Mouse (Mus musculus): ENCODE data around the gene Ndufaf5.

Gene Ndufaf5

DNA sequence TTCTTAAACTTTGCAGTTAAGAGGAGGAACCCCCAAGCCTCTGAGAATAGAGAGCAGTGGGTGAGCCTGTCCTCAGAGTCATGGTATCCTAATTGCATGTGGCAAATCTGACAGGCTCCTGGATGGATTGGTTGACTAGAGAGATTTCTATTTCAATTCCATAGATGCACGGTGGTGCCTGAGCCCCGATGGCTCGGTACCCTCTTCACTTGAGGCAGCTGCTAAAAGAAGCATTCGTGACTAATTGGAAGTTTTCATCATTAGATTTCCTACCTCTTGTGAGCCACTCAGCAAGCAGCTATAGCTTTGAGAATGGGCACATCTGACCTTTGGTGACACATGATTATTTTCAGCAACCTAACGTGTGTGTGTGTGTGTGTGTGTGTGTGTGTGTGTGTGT is 71.9 kb downstream of the Ndufaf5 start:
- no peaks in the 10 kb centered on the region for H3K27me3 ChIP-seq (ENCODE audit: insufficient read depth, low read length)
- H3K9me3 ChIP-seq (ENCODE audit: low read length) = no peaks in the 10 kb centered on the region
- no peaks in the 10 kb centered on the region for H3K36me3 ChIP-seq (ENCODE audit: insufficient read depth, low read length)
- H3K4me3 ChIP-seq (replicated peaks; ENCODE audit: low read length) = no peak overlapping the region
- TF ChIP-seq CTCF (conservative IDR thresholded peaks at IDR 0.05; ENCODE audit: low read length) = no peak
- TF ChIP-seq NANOG (IDR thresholded peaks at IDR 0.05; ENCODE audit: borderline replicate concordance, low read length) = no peak
- TF ChIP-seq POU5F1 (IDR thresholded peaks at IDR 0.05; ENCODE audit: borderline replicate concordance, low read length) = no peak
- H3K4me1 ChIP-seq (replicated peaks; ENCODE audit: low read depth, low read length) = no peaks in the 10 kb centered on the region

DNA sequence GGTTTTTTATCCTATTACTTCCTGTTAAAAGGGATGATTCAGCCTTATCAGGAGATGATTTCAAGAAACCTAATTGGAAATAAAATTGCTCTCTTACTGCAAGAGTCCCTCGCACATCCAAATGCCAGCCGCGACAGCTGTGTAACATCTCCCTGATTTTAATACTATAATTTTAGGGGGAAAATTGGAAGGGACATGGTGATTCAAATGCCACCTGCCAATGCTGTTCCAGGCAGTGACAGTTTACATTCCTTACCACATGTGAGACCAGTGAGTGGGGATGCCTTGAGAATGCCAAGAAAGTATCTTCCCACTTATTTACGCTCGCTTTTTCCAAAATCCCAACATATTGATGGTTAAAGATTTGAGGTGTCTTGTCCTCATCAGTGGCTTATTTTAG is 72.7 kb downstream of the Ndufaf5 start:
- no peaks in the 10 kb centered on the region for H3K4me1 ChIP-seq (replicated peaks; ENCODE audit: low read depth, low read length)
- no peaks in the 10 kb centered on the region for H3K27me3 ChIP-seq (ENCODE audit: insufficient read depth, low read length)
- H3K9me3 ChIP-seq (ENCODE audit: low read length) = no peaks in the 10 kb centered on the region
- no peaks in the 10 kb centered on the region for H3K36me3 ChIP-seq (ENCODE audit: insufficient read depth, low read length)
- no peak overlapping the region for H3K4me3 ChIP-seq (replicated peaks; ENCODE audit: low read length)
- no peak for TF ChIP-seq CTCF (conservative IDR thresholded peaks at IDR 0.05; ENCODE audit: low read length)
- no peak for TF ChIP-seq POU5F1 (IDR thresholded peaks at IDR 0.05; ENCODE audit: borderline replicate concordance, low read length)
- no peak for TF ChIP-seq NANOG (IDR thresholded peaks at IDR 0.05; ENCODE audit: borderline replicate concordance, low read length)
